Mouse (Mus musculus): Measurements from ENCODE around the gene Ripor3.

- TF ChIP-seq ZNF384 (IDR thresholded peaks at IDR 0.05; ENCODE audit: low read depth, low read length), result no peak
- TF ChIP-seq CHD2 (IDR thresholded peaks at IDR 0.05; ENCODE audit: low read length), result no peak
- TF ChIP-seq CTCF (conservative IDR thresholded peaks at IDR 0.05 in 1 of 2, IDR thresholded peaks at IDR 0.05 in 1 of 2; ENCODE audit: low read depth in 2 of 2, low read length in 2 of 2), result no peak
- TF ChIP-seq ZC3H11A (IDR thresholded peaks at IDR 0.05; ENCODE audit: low read depth, low read length), result no peak
- TF ChIP-seq RAD21 (IDR thresholded peaks at IDR 0.05; ENCODE audit: low read depth, low read length), result no peak
- TF ChIP-seq POLR2AphosphoS2 (IDR thresholded peaks at IDR 0.05; ENCODE audit: low read depth, low read length), result no peak
- TF ChIP-seq POLR2A (IDR thresholded peaks at IDR 0.05; ENCODE audit: low read depth, low read length), result no peak
Observed at GRCm38 (mm10) chr2:168040751-168041150, 30.3 kb upstream of the Ripor3 start.

Measured in CH12.LX (cell line).